Mouse (Mus musculus): Measurements from ENCODE around the gene Sgk1. TPM values are rescaled to one million over a fixed set of nuclear protein-coding genes. Genes with fewer than 3 reads are reported as not detected.

Sgk1 gene
- polyA plus RNA-seq, 1 experiment from 2014 or later: 32.6 TPM

DNA sequence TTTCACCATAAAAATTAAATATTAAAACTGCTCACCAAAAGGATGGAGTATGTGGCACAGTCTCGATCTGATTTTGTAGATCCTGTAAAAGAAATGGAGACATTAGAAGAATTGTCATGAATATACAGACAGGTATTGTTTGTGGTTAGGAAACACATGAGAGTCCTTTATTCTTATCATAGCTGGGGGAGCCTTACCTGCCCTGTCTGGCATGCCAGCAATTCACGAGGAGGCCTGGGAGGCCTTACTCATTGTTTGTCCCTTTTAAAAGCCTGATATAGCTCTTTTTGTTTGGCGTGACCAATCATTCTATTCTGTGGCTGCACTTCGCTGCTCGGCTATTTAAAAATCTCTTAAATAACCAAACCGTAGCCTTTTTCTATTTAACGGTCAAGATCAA, 37.6 kb upstream of the Sgk1 start:
- no peaks in the 10 kb centered on the region for H3K27me3 ChIP-seq (ENCODE audit: insufficient read depth, low read length)
- H3K27ac ChIP-seq (ENCODE audit: low read depth): no peak overlapping the region
- ATAC-seq (ENCODE audit: insufficient read depth) (no peak), DNase-seq (no peak)
- H3K4me3 ChIP-seq (ENCODE audit: low read depth, low read length): no peak overlapping the region
- no peak for TF ChIP-seq CTCF (IDR thresholded peaks at IDR 0.05; ENCODE audit: low read depth)
- H3K36me3 ChIP-seq (ENCODE audit: insufficient read depth): no peaks in the 10 kb centered on the region
- H3K9me3 ChIP-seq (ENCODE audit: low read depth, low read length): no peaks in the 10 kb centered on the region
- WGBS: 61% methylated on average over 7 of the region's 7 CpGs
- no peak overlapping the region for H3K9ac ChIP-seq
- H3K4me2 ChIP-seq: no peak overlapping the region
- H3K4me1 ChIP-seq (ENCODE audit: insufficient read depth): no peaks in the 10 kb centered on the region

DNA sequence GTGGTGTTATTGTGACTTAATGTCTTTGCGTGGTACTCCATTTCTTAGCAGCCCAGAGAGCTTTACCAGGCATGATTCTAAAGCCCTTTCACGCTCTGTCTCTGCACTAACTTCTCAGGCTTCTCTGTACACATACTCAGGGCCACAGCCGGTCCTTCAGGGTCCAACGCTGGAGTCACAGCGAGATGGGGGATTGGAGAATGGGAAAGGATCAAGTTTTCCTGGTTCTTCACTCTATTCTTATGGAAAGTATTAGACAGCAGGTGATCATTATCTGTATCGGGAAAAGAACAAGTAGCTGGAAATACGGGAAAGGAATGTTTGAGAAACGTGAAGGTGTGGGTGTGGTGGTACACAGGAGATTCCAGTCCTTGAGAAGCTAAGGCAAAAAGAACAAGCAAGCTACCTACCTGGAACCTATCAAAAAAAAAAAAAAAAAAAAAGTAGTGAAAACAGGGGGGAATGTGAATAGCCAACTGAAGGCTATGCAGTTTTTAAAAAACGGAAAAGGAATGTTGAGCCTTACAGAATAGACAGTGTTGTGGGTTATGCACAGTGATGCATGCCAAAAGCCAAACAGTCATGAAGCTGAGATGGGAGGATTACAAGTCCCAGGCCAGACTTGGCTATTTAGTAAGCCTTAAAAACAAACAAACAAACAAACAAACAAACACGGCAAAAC, 36.2 kb upstream of the Sgk1 start:
- no peaks in the 10 kb centered on the region for H3K9me3 ChIP-seq (ENCODE audit: low read depth, low read length)
- ATAC-seq (ENCODE audit: insufficient read depth) (no peak), DNase-seq (no peak)

DNA sequence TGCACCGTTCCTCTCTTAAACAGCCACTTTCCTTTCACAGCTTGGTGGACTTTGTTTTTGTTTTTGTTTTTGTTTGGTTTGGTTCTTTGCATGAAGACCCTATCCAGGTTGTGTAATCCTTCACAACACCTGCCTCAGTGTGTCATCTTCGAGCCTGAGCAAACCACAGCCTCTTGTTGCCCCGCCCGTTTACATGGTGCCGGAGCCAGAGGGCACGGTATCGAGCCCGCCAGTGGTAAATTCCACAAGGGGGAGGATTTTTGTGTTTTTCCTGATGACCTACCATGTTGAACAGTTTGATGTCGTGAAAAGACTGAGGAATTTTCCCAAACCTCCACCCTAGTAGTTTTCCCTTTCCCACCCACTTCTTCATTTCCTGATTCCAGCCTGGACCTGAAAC, 35.6 kb upstream of the Sgk1 start:
- 84% methylated on average over 9 of the region's 9 CpGs for WGBS
- ATAC-seq (ENCODE audit: insufficient read depth): no peak
- Histone ChIP-seq H3K9ac (no peak overlapping the region), H3K27ac (ENCODE audit: low read depth) (no peak overlapping the region), H3K4me2 (no peak overlapping the region), H3K27me3 (ENCODE audit: insufficient read depth, low read length) (no peaks in the 10 kb centered on the region), H3K4me3 (ENCODE audit: low read depth, low read length) (no peak overlapping the region), H3K4me1 (ENCODE audit: insufficient read depth) (no peaks in the 10 kb centered on the region), H3K9me3 (ENCODE audit: low read depth, low read length) (no peaks in the 10 kb centered on the region), H3K36me3 (ENCODE audit: insufficient read depth) (no peaks in the 10 kb centered on the region)
- no peak for DNase-seq
- no peak for TF ChIP-seq CTCF (IDR thresholded peaks at IDR 0.05; ENCODE audit: low read depth)

More for the DNA sequence above, 36.2 kb upstream of the Sgk1 start:
- WGBS: 65% methylated on average over 10 of the region's 10 CpGs
- Histone ChIP-seq H3K27me3 (ENCODE audit: insufficient read depth, low read length) (no peaks in the 10 kb centered on the region), H3K4me2 (no peak overlapping the region), H3K4me3 (ENCODE audit: low read depth, low read length) (no peak overlapping the region), H3K27ac (ENCODE audit: low read depth) (no peak overlapping the region), H3K9ac (no peak overlapping the region), H3K4me1 (ENCODE audit: insufficient read depth) (no peaks in the 10 kb centered on the region), H3K36me3 (ENCODE audit: insufficient read depth) (no peaks in the 10 kb centered on the region)
- TF ChIP-seq CTCF (IDR thresholded peaks at IDR 0.05; ENCODE audit: low read depth): no peak

DNA sequence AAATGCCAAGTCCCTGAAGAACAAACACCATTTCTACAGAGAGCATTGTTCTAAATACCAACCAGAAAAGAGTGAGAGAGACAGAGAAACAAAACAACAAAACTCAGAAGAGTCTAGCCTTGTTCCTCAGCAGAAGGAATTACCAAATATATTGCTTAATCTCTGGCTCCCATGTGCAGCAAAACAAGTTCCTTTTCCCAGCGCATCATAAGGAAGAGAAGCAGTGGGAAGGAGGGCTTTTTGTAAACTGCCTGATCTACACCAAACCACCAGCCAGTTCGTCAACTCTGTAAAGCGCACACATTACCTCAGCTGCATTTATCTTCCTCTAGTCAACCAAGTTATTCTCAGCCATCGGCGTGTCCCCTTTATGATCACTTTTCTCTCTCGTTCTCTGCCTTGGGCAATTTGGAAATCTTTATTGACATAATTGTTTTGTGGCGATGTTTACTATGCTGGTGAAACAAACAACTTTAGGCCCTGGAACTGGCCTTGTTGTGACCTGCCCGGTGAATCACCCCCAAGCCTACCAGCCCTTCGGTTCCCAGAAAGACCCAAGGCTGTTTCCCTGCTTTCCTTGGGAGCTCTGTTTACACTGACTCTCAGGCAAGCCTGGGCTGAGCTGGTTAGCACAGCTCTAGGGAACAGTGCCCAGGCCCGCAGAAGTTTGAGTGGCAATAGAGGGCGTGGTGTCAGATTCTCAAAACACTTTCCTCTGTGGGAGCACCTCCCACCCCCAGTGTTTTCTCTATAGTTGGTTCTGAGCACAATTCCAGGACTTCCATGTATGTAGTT, 34.8 kb upstream of the Sgk1 start:
- no peak for TF ChIP-seq CTCF (IDR thresholded peaks at IDR 0.05; ENCODE audit: low read depth)
- H3K4me2 ChIP-seq: no peak overlapping the region
- H3K27me3 ChIP-seq (ENCODE audit: insufficient read depth, low read length): no peaks in the 10 kb centered on the region
- no peak overlapping the region for H3K4me3 ChIP-seq (ENCODE audit: low read depth, low read length)
- 69% methylated on average over 11 of the region's 11 CpGs for WGBS
- DNase-seq (no peak), ATAC-seq (ENCODE audit: insufficient read depth) (no peak)
- H3K9ac ChIP-seq: no peak overlapping the region
- H3K27ac ChIP-seq (ENCODE audit: low read depth): no peak overlapping the region
- no peaks in the 10 kb centered on the region for H3K36me3 ChIP-seq (ENCODE audit: insufficient read depth)
- H3K4me1 ChIP-seq (ENCODE audit: insufficient read depth): no peaks in the 10 kb centered on the region
- H3K9me3 ChIP-seq (ENCODE audit: low read depth, low read length): no peaks in the 10 kb centered on the region

DNA sequence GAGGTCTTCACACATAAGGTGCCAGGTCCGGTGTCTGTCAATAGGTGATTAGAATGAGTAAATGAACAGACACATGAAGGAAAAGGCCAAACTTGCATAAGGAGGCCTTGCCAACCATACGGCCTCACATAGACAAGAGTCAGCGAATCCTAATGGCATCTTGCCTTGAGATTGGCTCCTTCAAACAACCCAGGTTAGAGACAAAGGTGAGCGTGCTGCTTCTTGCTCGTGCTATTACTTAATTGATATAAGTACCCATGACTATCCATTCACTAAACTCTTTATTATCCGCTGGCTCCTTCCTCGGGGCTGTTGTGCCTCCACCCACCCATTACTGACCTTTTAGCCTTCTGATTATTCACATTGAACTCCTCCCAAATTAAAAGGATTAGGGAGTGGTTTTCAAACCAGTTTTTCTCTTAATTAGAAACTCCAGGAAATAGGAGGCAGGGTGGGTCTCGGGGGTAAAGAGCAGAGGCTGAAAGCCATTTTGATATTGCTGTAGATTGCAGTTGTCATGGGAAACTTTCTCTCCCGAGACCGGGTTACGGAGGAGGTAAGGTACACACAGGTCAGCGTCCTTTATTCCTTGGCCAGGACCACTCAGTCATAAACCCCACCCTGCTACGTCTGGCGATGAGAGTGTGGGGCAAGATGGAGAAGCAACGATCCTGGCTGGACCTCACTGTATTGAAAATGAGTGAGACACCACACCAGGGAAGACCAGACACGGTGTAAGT, 33.9 kb upstream of the Sgk1 start:
- Histone ChIP-seq H3K27me3 (ENCODE audit: insufficient read depth, low read length) (no peaks in the 10 kb centered on the region), H3K9ac (no peak overlapping the region), H3K4me2 (no peak overlapping the region), H3K36me3 (ENCODE audit: insufficient read depth) (no peaks in the 10 kb centered on the region), H3K4me1 (ENCODE audit: insufficient read depth) (no peaks in the 10 kb centered on the region), H3K27ac (ENCODE audit: low read depth) (no peak overlapping the region), H3K9me3 (ENCODE audit: low read depth, low read length) (no peaks in the 10 kb centered on the region), H3K4me3 (ENCODE audit: low read depth, low read length) (no peak overlapping the region)
- WGBS: 86% methylated on average over 16 of the region's 16 CpGs
- DNase-seq (no peak), ATAC-seq (ENCODE audit: insufficient read depth) (no peak)
- no peak for TF ChIP-seq CTCF (IDR thresholded peaks at IDR 0.05; ENCODE audit: low read depth)

DNA sequence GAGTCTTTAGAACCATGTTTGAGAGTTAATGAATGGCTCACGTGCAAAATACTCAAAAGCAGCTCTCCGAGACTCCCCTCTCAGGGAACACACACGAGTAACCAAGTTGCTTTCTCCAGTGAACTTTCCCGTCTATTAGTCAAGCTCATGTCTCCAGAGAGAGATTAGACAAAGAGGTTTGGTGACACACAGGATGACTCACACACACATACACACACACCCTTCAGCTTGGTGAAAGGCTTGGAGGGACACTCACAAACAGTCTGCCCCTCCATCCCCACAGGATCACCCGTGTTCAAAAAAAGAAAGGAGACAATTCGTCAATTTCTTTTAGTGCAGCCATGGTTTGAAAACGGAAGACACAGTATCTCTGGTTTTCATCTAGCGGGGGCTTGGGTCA, 32.7 kb upstream of the Sgk1 start:
- Histone ChIP-seq H3K4me2 (no peak overlapping the region), H3K27ac (ENCODE audit: low read depth) (no peak overlapping the region), H3K27me3 (ENCODE audit: insufficient read depth, low read length) (no peaks in the 10 kb centered on the region), H3K9me3 (ENCODE audit: low read depth, low read length) (no peaks in the 10 kb centered on the region), H3K9ac (no peak overlapping the region), H3K36me3 (ENCODE audit: insufficient read depth) (no peaks in the 10 kb centered on the region), H3K4me3 (ENCODE audit: low read depth, low read length) (no peak overlapping the region), H3K4me1 (ENCODE audit: insufficient read depth) (no peaks in the 10 kb centered on the region)
- WGBS: 70% methylated on average over 8 of the region's 8 CpGs
- no peak for TF ChIP-seq CTCF (IDR thresholded peaks at IDR 0.05; ENCODE audit: low read depth)
- DNase-seq (no peak), ATAC-seq (ENCODE audit: insufficient read depth) (no peak)

DNA sequence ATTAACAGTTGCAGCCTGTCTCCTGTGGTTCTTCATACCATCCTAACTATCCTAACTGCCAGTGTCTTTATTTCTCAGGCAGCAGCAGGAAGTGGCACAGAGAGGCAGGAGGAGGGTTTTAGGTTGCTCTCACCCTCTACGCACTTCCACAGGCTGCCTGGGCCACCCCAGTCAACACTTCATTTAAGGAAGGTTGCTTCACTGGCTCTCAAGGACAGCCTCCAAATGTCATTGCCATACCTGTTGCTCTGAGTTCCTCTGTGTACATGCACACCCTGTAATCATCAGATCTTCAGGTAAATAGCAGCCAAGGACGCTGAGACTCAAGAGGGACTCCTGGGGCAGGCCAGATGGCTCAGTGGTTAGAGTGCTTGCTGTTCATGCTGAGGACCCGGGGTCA, 31.7 kb upstream of the Sgk1 start:
- no peak for TF ChIP-seq CTCF (IDR thresholded peaks at IDR 0.05; ENCODE audit: low read depth)
- WGBS: 70% methylated on average over 3 of the region's 3 CpGs
- DNase-seq: no peak

More for the DNA sequence above, 31.7 kb upstream of the Sgk1 start:
- Histone ChIP-seq H3K9me3 (ENCODE audit: low read depth, low read length) (no peaks in the 10 kb centered on the region), H3K27me3 (ENCODE audit: insufficient read depth, low read length) (no peaks in the 10 kb centered on the region), H3K36me3 (ENCODE audit: insufficient read depth) (no peaks in the 10 kb centered on the region), H3K4me3 (ENCODE audit: low read depth, low read length) (no peak overlapping the region), H3K4me2 (no peak overlapping the region), H3K9ac (no peak overlapping the region), H3K27ac (ENCODE audit: low read depth) (no peak overlapping the region), H3K4me1 (ENCODE audit: insufficient read depth) (no peaks in the 10 kb centered on the region)
- no peak for ATAC-seq (ENCODE audit: insufficient read depth)
